Mouse (Mus musculus) liver, adult 2 months (tissue): ENCODE data around the gene Zfp37.
"Not testable (repeated sequence)": the region's sequence is repeated elsewhere in the genome, so short reads cannot be mapped to it uniquely, and the experiment has no call there.

ENCODE experiments used
- CTCF ChIP-seq: fragments of 200-500 bp; IDR thresholded peaks from 2 replicates; pipeline ENCODE4 v1.5.1; 2011; ENCODE audit warnings: low read depth, low read length, control low read depth
- POLR2A ChIP-seq: fragments of 200-500 bp; IDR thresholded peaks from 2 replicates; pipeline ENCODE4 v1.6.1; 2011; ENCODE audit warnings: low read length, control low read depth; ENCODE audit not compliant: insufficient read depth; ENCODE audit errors: extremely low read depth

GRCm38 (mm10) chr4:62266016-62266415 lies 35.2 kb upstream of the Zfp37 start:
- TF ChIP-seq POLR2A, CTCF: not testable (repeated sequence)
